Mouse (Mus musculus): Measurements from ENCODE around the gene Actrt2. TPM values are rescaled to one million over a fixed set of nuclear protein-coding genes. Genes with fewer than 3 reads are reported as not detected.
A peak's percentile ranks its signal among the peaks of the same experiment; 100 is the strongest.

Gene Actrt2
- polyA plus RNA-seq, 1 experiment from 2014 or later, result not detected

- peaks cover 11% of the 10 kb centered on the region for H3K27me3 ChIP-seq
- H3K27ac ChIP-seq, result peak overlapping the region; percentile 47
- H3K4me3 ChIP-seq, result no peak overlapping the region
- peaks cover 6% of the 10 kb centered on the region for H3K9me3 ChIP-seq
- H3K4me1 ChIP-seq, result peaks cover 20% of the 10 kb centered on the region
- H3K4me2 ChIP-seq, result no peak overlapping the region
- no peaks in the 10 kb centered on the region for H3K36me3 ChIP-seq
- 40% methylated on average over 19 of the region's 19 CpGs for WGBS
- no peak overlapping the region for H3K9ac ChIP-seq
- peak; percentile 69 for ATAC-seq (ENCODE audit: insufficient number of reproducible peaks, low FRiP score, low TSS enrichment, low read depth)
Observed at GRCm38 (mm10) chr4:154649083-154649747, 18.5 kb downstream of the Actrt2 start.

GRCm38 (mm10) chr4:154642496-154642895, 25.2 kb downstream of the Actrt2 start:
- no peaks in the 10 kb centered on the region for H3K36me3 ChIP-seq
- H3K4me2 ChIP-seq, result no peak overlapping the region
- ATAC-seq (ENCODE audit: insufficient number of reproducible peaks, low FRiP score, low TSS enrichment, low read depth), result no peak
- peaks cover 66% of the 10 kb centered on the region for H3K27me3 ChIP-seq
- no peak overlapping the region for H3K9ac ChIP-seq
- WGBS, result 19% methylated on average over 6 of the region's 6 CpGs
- no peak overlapping the region for H3K27ac ChIP-seq
- H3K9me3 ChIP-seq, result peaks cover 6% of the 10 kb centered on the region
- peaks cover 51% of the 10 kb centered on the region for H3K4me1 ChIP-seq
- H3K4me3 ChIP-seq, result no peak overlapping the region

DNA sequence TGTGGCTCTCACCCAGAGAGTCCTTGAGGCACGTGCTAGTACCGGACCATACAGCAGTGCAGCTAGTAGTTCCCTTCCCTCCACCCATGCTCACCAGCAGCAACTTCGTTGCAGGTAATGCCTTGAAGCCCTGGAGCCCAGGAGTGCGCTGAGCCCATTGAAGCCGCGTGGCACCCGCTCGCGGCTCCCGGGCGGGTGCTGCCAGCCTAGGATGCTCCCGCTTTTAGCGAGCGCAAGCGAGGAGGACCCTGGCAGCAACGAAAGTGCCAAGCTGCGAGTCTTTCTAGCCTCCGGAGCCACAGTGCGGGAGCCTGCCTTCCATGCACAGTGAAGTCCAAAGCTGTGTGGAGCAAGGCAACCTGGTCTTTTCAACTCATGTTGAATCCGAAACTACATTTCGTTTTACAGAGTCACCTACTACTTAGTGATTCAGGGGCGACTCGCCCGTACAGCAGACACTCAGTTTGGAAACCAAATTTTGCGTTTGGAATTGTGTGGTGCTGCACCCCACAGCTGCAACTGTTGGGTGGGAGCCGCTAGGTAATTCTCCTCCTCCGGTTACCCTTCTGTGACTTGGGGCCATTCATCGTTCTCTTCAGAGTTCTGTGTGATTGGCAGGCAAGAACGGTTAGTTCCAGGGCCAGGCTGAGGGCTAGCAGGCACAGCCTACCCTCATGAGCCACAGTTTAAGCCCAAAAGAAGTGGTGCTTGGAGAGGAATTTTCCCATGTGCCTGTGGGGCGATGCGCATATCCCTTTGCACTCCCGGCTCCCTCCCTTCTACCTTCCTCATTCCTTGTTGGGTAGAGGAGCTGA, 26.2 kb downstream of the Actrt2 start:
- peaks cover 61% of the 10 kb centered on the region for H3K4me1 ChIP-seq
- H3K4me2 ChIP-seq, result peak overlapping the region; percentile 36
- no peaks in the 10 kb centered on the region for H3K36me3 ChIP-seq
- WGBS, result 9% methylated on average over 32 of the region's 32 CpGs
- H3K9ac ChIP-seq, result 0 out of 2 replicates have a peak overlapping the region, but pooled peaks have one; percentile 11
- H3K27me3 ChIP-seq, result peaks cover 75% of the 10 kb centered on the region
- no peak for ATAC-seq (ENCODE audit: insufficient number of reproducible peaks, low FRiP score, low TSS enrichment, low read depth)
- H3K27ac ChIP-seq, result peak overlapping the region; percentile 59; the same call in 1 of the 2 replicates
- H3K4me3 ChIP-seq, result peak overlapping the region; percentile 14; the same call in 1 of the 2 replicates
- H3K9me3 ChIP-seq, result no peaks in the 10 kb centered on the region

DNA sequence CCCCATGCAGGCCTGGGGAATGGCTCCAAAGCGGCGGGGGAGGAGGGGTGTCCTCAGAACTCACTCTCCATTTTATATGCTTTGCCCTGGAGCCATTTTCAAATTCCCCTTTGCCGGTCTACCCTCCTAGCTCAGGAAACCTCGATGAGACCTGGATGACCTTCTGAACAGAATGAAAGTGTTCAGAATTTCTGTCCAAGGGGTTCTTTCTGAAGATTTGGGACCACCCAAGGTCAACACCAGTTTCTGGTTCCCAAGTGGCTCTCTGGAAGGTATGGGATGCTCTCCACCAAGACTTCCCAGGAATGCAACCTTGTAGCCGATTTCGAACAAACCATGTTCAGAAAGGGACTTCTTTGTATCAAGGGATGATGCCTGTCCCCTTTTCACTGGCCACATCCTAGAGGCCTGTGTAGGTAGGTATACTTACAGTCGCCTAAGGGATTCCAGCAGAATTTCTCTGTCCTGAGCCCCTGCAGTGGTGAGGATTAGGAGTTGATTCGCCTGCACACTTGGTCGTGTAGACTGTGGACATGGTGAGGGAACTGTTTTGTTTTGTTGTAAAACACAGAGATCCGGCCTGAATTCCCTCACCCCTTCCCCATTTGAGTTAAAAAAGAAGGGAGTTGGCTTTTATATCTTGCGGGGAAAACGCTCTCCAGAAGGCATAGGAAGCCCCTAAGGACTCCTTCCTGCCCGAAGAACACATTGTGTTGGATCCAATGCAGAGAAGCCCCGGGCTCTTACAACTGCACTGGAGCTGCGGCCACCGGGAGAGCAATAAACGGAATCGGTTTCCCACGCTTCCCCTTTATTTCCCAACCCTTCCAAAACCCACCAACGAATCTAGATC, 27.0 kb downstream of the Actrt2 start:
- H3K36me3 ChIP-seq, result no peaks in the 10 kb centered on the region
- no peak for ATAC-seq (ENCODE audit: insufficient number of reproducible peaks, low FRiP score, low TSS enrichment, low read depth)
- peak overlapping the region; percentile 41 for H3K4me2 ChIP-seq
- H3K27ac ChIP-seq, result peak overlapping the region; percentile 59; the same call in 1 of the 2 replicates
- peaks cover 80% of the 10 kb centered on the region for H3K27me3 ChIP-seq
- H3K9me3 ChIP-seq, result no peaks in the 10 kb centered on the region
- 11% methylated on average over 20 of the region's 20 CpGs for WGBS
- no peak overlapping the region for H3K9ac ChIP-seq
- H3K4me3 ChIP-seq, result peak overlapping the region; percentile 70
- H3K4me1 ChIP-seq, result peaks cover 62% of the 10 kb centered on the region

- Histone ChIP-seq H3K27ac (peak overlapping the region; percentile 58), H3K4me1 (peaks cover 70% of the 10 kb centered on the region), H3K9ac (no peak overlapping the region), H3K4me3 (peak overlapping the region; percentile 70), H3K27me3 (peaks cover 85% of the 10 kb centered on the region), H3K4me2 (peak overlapping the region; percentile 41), H3K9me3 (no peaks in the 10 kb centered on the region), H3K36me3 (no peaks in the 10 kb centered on the region)
- no peak for ATAC-seq (ENCODE audit: insufficient number of reproducible peaks, low FRiP score, low TSS enrichment, low read depth)
- 25% methylated on average over 13 of the region's 13 CpGs for WGBS
Observed at GRCm38 (mm10) chr4:154639591-154640442, 27.9 kb downstream of the Actrt2 start.

DNA sequence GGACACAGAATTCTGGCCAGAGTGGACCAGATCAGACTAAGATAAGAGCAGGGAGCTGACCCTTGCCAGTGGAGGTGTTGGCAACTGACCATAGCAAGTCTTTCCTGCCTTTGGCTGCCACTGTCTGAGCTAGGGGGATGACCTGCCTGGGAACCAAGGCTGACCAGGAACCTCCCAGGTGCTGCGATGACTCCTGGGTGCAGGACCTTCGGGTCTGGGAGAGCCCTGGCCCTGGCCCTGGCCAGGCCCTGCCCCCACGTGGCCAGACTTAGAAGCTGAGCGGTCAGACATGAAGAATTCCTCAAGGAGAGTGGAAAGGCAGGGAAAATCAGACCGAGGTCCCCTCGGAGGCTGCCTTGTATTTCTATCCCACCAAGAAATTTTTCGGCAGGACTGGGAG, 28.5 kb downstream of the Actrt2 start:
- H3K9me3 ChIP-seq, result no peaks in the 10 kb centered on the region
- WGBS, result 9% methylated on average over 7 of the region's 7 CpGs
- H3K36me3 ChIP-seq, result no peaks in the 10 kb centered on the region
- peak overlapping the region; percentile 70 for H3K4me3 ChIP-seq
- peaks cover 73% of the 10 kb centered on the region for H3K4me1 ChIP-seq
- no peak for ATAC-seq (ENCODE audit: insufficient number of reproducible peaks, low FRiP score, low TSS enrichment, low read depth)
- peaks cover 89% of the 10 kb centered on the region for H3K27me3 ChIP-seq
- H3K4me2 ChIP-seq, result peak overlapping the region; percentile 41
- peak overlapping the region; percentile 58 for H3K27ac ChIP-seq
- no peak overlapping the region for H3K9ac ChIP-seq

DNA sequence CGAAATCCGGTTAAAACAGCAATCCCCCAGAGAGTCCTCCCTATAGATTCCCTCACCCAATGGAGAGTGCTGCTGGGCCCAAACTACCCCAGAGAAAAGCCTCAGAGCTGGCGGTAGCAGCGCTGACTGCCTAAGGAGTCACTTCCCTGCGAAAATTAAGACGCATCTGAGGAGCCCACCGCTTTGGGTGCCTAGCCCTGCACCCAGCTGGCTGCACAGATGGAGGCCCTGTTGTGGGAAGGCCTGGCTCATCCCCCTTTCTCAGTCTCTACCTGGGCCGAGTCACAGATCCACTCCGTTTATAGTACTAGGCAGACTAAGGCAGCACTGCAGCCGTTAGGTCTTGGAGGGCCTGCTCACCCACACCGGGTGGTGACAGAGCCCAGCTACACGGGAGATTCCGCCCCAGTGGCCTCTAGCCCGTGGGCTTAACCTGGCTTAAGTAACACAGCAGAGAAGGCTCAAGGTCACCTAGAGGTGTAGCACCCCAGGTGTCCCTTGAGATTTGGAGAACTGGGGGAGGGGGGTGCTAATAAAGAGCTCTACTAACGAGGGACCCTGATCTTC, 29.3 kb downstream of the Actrt2 start:
- peaks cover 71% of the 10 kb centered on the region for H3K4me1 ChIP-seq
- peak overlapping the region; percentile 85 for H3K4me2 ChIP-seq
- H3K27me3 ChIP-seq, result peaks cover 89% of the 10 kb centered on the region
- H3K36me3 ChIP-seq, result no peaks in the 10 kb centered on the region
- no peak for ATAC-seq (ENCODE audit: insufficient number of reproducible peaks, low FRiP score, low TSS enrichment, low read depth)
- 17% methylated on average over 15 of the region's 15 CpGs for WGBS
- peak overlapping the region; percentile 68; the same call in 1 of the 2 replicates for H3K9ac ChIP-seq
- H3K27ac ChIP-seq, result peak overlapping the region; percentile 97
- no peaks in the 10 kb centered on the region for H3K9me3 ChIP-seq
- peak overlapping the region; percentile 70 for H3K4me3 ChIP-seq

DNA sequence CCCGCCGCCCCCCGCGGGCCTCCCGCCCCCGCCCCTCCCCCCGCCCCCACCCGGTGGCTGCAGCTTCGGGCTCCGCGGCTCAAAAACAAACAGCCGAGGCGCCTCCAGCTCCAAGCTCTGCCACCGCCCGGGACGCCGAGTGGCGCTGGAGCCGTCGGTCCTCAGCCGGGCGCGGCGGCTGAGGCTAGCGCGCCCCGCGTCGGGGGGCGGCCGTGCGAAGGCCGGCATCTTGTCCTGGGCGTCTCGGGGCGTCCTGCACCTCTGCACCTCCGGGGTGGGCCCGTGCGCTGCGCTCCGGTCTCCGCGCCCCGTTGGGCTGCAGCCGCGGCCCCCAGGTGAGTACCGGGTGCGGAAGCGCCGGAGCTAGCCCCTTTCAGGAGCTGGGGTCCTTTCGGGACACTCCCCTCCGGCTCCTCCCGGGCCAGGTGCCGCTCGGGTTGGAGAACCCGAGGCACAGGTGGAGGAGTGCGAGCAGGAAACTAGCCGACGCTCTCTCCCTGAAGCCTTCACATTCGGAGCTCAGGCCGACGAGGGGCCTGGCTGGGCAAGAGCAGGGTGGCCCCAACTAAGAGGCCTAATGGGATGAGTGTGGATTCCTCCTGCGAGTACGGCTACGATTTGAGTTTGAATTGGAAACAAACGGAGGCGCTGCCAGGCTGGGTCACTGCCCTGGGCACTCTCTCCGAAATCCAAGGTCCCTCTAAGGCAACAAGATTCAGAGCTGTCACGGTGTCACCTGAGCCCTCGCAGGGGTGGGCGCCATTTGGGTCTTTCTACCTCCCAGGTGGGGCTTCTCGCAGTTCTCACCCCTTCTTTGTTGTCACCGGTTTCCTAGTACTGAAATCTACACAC, 30.0 kb downstream of the Actrt2 start:
- peak overlapping the region; percentile 70 for H3K4me3 ChIP-seq
- H3K4me1 ChIP-seq, result peaks cover 68% of the 10 kb centered on the region
- peaks cover 88% of the 10 kb centered on the region for H3K27me3 ChIP-seq
- H3K4me2 ChIP-seq, result peak overlapping the region; percentile 85
- WGBS, result 2% methylated on average over 62 of the region's 73 CpGs
- H3K27ac ChIP-seq, result peak overlapping the region; percentile 97
- peak overlapping the region; percentile 68 for H3K9ac ChIP-seq
- H3K9me3 ChIP-seq, result no peaks in the 10 kb centered on the region
- H3K36me3 ChIP-seq, result no peaks in the 10 kb centered on the region
- no peak for ATAC-seq (ENCODE audit: insufficient number of reproducible peaks, low FRiP score, low TSS enrichment, low read depth)

GRCm38 (mm10) chr4:154636721-154637311, 30.9 kb downstream of the Actrt2 start, which contains the start of gene Prdm16:
Gene Prdm16 (minus strand): TSS chr4:154636873.
- Histone ChIP-seq H3K27ac (peak within 1 kb of the TSS; percentile 97), H3K9ac (peak within 1 kb of the TSS; percentile 68), H3K4me3 (peak within 1 kb of the TSS; percentile 70), H3K9me3 (no peaks in the 10 kb centered on the region), H3K27me3 (peaks cover 81% of the 10 kb centered on the region), H3K4me1 (peaks cover 64% of the 10 kb centered on the region), H3K4me2 (peak within 1 kb of the TSS; percentile 85), H3K36me3 (no peaks in the 10 kb centered on the region)
- whole genome bisulfite sequencing, result under 1% methylated on average over 47 of the region's 47 CpGs
- ATAC-seq (ENCODE audit: insufficient number of reproducible peaks, low FRiP score, low TSS enrichment, low read depth), result peak; percentile 40; the same call in 1 of the 2 replicates

GRCm38 (mm10) chr4:154636053-154636433, 31.6 kb downstream of the Actrt2 start:
- H3K27ac ChIP-seq, result peak overlapping the region; percentile 97
- ATAC-seq (ENCODE audit: insufficient number of reproducible peaks, low FRiP score, low TSS enrichment, low read depth), result peak; percentile 72
- peak overlapping the region; percentile 70 for H3K4me3 ChIP-seq
- H3K27me3 ChIP-seq, result peaks cover 82% of the 10 kb centered on the region
- WGBS, result 1% methylated on average over 27 of the region's 30 CpGs
- peak overlapping the region; percentile 85 for H3K4me2 ChIP-seq
- peak overlapping the region; percentile 68 for H3K9ac ChIP-seq
- H3K36me3 ChIP-seq, result no peaks in the 10 kb centered on the region
- no peaks in the 10 kb centered on the region for H3K9me3 ChIP-seq
- H3K4me1 ChIP-seq, result peaks cover 61% of the 10 kb centered on the region
